Mouse (Mus musculus) CH12.LX (cell line): ENCODE results near the gene Alb. TPM values are rescaled to one million over a fixed set of nuclear protein-coding genes. Genes with fewer than 3 reads are reported as not detected.

Source experiments
- DNase-seq: peaks from one replicate; pipeline ENCODE4 v3.0.0-alpha.2; 2013; ENCODE audit errors: extremely low read depth
- H3K27ac ChIP-seq: 2 replicates; pipeline ENCODE4 v1.5.1; 2012; ENCODE audit warnings: low read depth, mild to moderate bottlenecking, control low read depth, moderate library complexity; ENCODE audit not compliant: insufficient read depth
- H3K27me3 ChIP-seq: replicated peaks from 2 replicates; pipeline ENCODE3; 2012; ENCODE audit warnings: inconsistent platforms
- H3K36me3 ChIP-seq, 2 experiments: replicated peaks in 1 of 2; 2 replicates each; pipeline versions ENCODE3 to v1.6.1; 2012; ENCODE audit warnings: inconsistent platforms in 1 of 2, low read length in 1 of 2, mild to moderate bottlenecking in 1 of 2, mixed read lengths in 1 of 2, moderate library complexity in 1 of 2; ENCODE audit not compliant: control insufficient read depth in 1 of 2, insufficient read depth in 1 of 2
- H3K4me1 ChIP-seq, 2 experiments: 2 replicates each; pipeline ENCODE4 v1.6.1; 2012; ENCODE audit warnings: inconsistent platforms in 1 of 2, moderate library complexity in 1 of 2; ENCODE audit not compliant: insufficient read depth in 2 of 2, control insufficient read depth in 1 of 2
- H3K4me2 ChIP-seq: 2 replicates; pipeline ENCODE4 v1.6.1; 2012; ENCODE audit warnings: low read depth, mild to moderate bottlenecking, control low read depth; ENCODE audit not compliant: poor library complexity, insufficient read depth, severe bottlenecking
- H3K4me3 ChIP-seq, 3 experiments: fragments of 150-350 bp in 1 of 3; sonication (generic) in 1 of 3; replicated peaks in 1 of 3; 2 replicates each; pipeline versions ENCODE3 to v1.5.1; 2011 to 2012; ENCODE audit warnings: low read depth in 2 of 3, low read length in 2 of 3, mild to moderate bottlenecking in 2 of 3, moderate library complexity in 2 of 3, control low read depth in 1 of 3, improper control_type of control experiment in 1 of 3, inconsistent platforms in 1 of 3, mixed read lengths in 1 of 3; ENCODE audit not compliant: poor library complexity in 1 of 3
- H3K79me2 ChIP-seq: replicated peaks from 2 replicates; pipeline ENCODE4 v1.6.1; 2012; ENCODE audit warnings: mild to moderate bottlenecking, moderate library complexity; ENCODE audit not compliant: control insufficient read depth, poor library complexity, insufficient read depth, severe bottlenecking; ENCODE audit errors: extremely low read depth
- H3K9ac ChIP-seq: 2 replicates; pipeline ENCODE4 v1.6.1; 2012; ENCODE audit warnings: low read depth, mild to moderate bottlenecking, control low read depth, moderate library complexity; ENCODE audit not compliant: insufficient read depth
- H3K9me3 ChIP-seq: replicated peaks from 2 replicates; pipeline ENCODE3; 2012; ENCODE audit warnings: low read length, inconsistent platforms, mixed read lengths
- CTCF ChIP-seq, 2 experiments: IDR thresholded peaks in 1 of 2; conservative IDR thresholded peaks in 1 of 2; 2 replicates each; pipeline ENCODE4 v1.5.1; 2011 to 2012; ENCODE audit warnings: low read depth in 2 of 2, low read length in 2 of 2, improper control_type of control experiment in 1 of 2, inconsistent platforms in 1 of 2, mild to moderate bottlenecking in 1 of 2, moderate library complexity in 1 of 2
- EP300 ChIP-seq: IDR thresholded peaks from 2 replicates; pipeline ENCODE4 v1.6.1; 2011; ENCODE audit warnings: low read length, improper control_type of control experiment
- JUN ChIP-seq: IDR thresholded peaks from 2 replicates; pipeline ENCODE4 v1.6.1; 2011; ENCODE audit warnings: low read depth, mild to moderate bottlenecking, low read length, improper control_type of control experiment, moderate library complexity; ENCODE audit not compliant: insufficient read depth
- JUND ChIP-seq: conservative IDR thresholded peaks from 2 replicates; pipeline ENCODE4 v1.6.1; 2011; ENCODE audit warnings: low read depth, low read length, improper control_type of control experiment
- MAZ ChIP-seq: IDR thresholded peaks from 2 replicates; pipeline ENCODE4 v1.6.1; 2012; ENCODE audit warnings: low read depth, mild to moderate bottlenecking, inconsistent platforms, low read length, improper control_type of control experiment, moderate library complexity
- MEF2A ChIP-seq: IDR thresholded peaks from 2 replicates; pipeline ENCODE4 v1.6.1; 2014; ENCODE audit warnings: low read depth, mild to moderate bottlenecking, inconsistent platforms, low read length, improper control_type of control experiment, borderline replicate concordance
- MYC ChIP-seq: IDR thresholded peaks from 2 replicates; pipeline ENCODE4 v1.6.1; 2011; ENCODE audit warnings: low read depth, mild to moderate bottlenecking, improper control_type of control experiment, low read length
- POLR2AphosphoS2 ChIP-seq: IDR thresholded peaks from 2 replicates; pipeline ENCODE4 v1.6.1; 2011; ENCODE audit warnings: low read depth, low read length, improper control_type of control experiment
- SIN3A ChIP-seq: IDR thresholded peaks from 2 replicates; pipeline ENCODE4 v1.6.1; 2012; ENCODE audit warnings: low read length, improper control_type of control experiment, inconsistent platforms
- UBTF ChIP-seq: IDR thresholded peaks from 2 replicates; pipeline ENCODE4 v1.6.1; 2012; ENCODE audit warnings: low read depth, mild to moderate bottlenecking, inconsistent platforms, low read length, improper control_type of control experiment, moderate library complexity
- USF2 ChIP-seq: conservative IDR thresholded peaks from 2 replicates; pipeline ENCODE4 v1.6.1; 2011; ENCODE audit warnings: low read depth, low read length, improper control_type of control experiment
- ZC3H11A ChIP-seq: IDR thresholded peaks from 2 replicates; pipeline ENCODE4 v1.6.1; 2012; ENCODE audit warnings: low read depth, mild to moderate bottlenecking, inconsistent platforms, low read length, improper control_type of control experiment
- ZNF384 ChIP-seq: IDR thresholded peaks from 2 replicates; pipeline ENCODE4 v1.6.1; 2012; ENCODE audit warnings: low read depth, low read length, improper control_type of control experiment, inconsistent platforms
- dilution Hi-C: fragments of 300-500 bp; cut with MboI; formaldehyde crosslinking; loops from 2 replicates; pipeline ENCODE4 v1.14.3; 2020; ENCODE audit warnings: low sequenced_read_pairs; ENCODE audit not compliant: extremely low pct_unique_long_range_greater_than_20kb, extremely low pct_ligation_motif_present
- in situ Hi-C: fragments of 300-500 bp; cut with MboI; formaldehyde crosslinking; loops from 3 replicates; pipeline ENCODE4 v1.14.3; 2019; ENCODE audit warnings: low sequenced_read_pairs, low pct_ligation_motif_present, low pct_unique_long_range_greater_than_20kb, mixed read lengths
- polyA plus RNA-seq: library from polyadenylated mRNA; unstranded; fragments of >175 nt; gene quantifications from 2 replicates; pipeline ENCODE4 v1.2.1, GENCODE M21; 2012; ENCODE audit warnings: low read depth; ENCODE audit not compliant: insufficient read length
- total RNA-seq, 2 experiments: library from RNA; depleted of rRNA; stranded (reverse); fragments of 300-350 nt in 1 of 2; fragments of >200 nt in 1 of 2; gene quantifications; 2 replicates each; pipeline ENCODE4 v1.2.3; 2012 to 2014

The Alb gene
- total and polyA plus RNA-seq, 3 experiments = 0.40 TPM; not detected in 2

DNA sequence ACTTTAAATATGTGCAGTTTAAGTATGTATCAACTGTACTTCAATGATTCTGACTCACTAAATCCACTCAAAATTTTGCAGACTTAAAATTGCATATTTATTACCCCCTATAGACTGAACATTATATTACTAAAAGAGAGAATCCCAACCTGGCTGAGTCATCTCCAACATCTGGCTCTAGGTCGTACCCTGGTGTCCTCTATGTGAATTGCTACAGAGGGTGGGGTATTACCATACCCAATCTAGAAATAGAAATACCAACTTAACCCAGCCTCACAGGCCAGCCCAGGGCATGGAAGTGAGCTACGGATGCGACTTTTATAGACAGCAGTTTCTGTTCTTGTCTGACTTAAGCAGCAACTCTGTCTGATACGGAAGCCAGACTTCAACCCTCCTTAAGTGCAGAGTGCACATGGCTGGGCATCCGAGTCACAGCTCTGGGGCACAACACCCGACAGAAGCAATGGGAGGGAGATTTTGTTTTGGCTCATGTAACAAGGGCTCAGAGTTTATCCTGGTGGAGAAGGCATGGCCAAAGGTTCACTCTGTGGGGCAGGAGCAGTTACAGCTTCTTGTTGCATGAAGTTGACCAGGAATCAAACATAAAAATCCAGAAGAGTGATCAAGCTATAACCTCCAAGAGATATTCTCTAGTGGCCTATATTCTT, 51.7 kb downstream of the Alb start:
- no peak for TF ChIP-seq POLR2AphosphoS2
- peak in 1 of 2 experiments; percentile 39; a peak in 2 of 4 replicates for TF ChIP-seq CTCF (conservative IDR thresholded peaks at IDR 0.05 in 1 of 2, IDR thresholded peaks at IDR 0.05 in 1 of 2; ENCODE audit: low read depth in 2 of 2, low read length in 2 of 2)
- TF ChIP-seq, all 38 proteins: peak for 1
- no peaks in the 10 kb centered on the region for H3K4me1 ChIP-seq
- DNase-seq = peak; percentile 13
- in situ Hi-C loops (no loop called here), dilution Hi-C loops (no loop called here)
- H3K4me3 ChIP-seq = no peak overlapping the region
- H3K27ac ChIP-seq = no peak overlapping the region
- no peak overlapping the region for H3K4me2 ChIP-seq
- H3K27me3 ChIP-seq = no peaks in the 10 kb centered on the region
- H3K9ac ChIP-seq = no peak overlapping the region
- peaks cover under 1 to 5% of the 10 kb centered on the region in 2 experiments for H3K36me3 ChIP-seq
- no peaks in the 10 kb centered on the region for H3K79me2 ChIP-seq
- no peaks in the 10 kb centered on the region for H3K9me3 ChIP-seq

DNA sequence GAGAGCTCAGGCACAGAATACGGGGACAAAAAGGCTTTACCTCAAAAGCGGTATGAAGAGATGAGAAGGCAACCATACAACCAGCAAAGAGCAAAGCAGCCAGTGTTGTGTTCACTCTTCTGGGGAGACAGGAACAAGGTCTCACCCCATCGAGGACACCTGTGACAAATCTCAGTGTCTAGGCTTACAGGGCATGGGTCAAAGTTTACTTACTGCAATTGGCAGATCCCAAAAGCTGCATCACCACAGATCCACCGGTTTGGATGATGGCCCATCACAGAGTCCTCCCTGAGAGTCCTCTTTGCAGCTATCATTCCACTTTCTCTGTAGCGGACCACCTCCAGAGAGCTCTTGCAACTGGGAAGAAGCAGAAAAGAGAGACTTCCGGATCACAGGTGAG, 54.9 kb downstream of the Alb start:
- no peak overlapping the region for H3K27ac ChIP-seq
- H3K9me3 ChIP-seq = no peaks in the 10 kb centered on the region
- H3K27me3 ChIP-seq = no peaks in the 10 kb centered on the region
- no peaks in the 10 kb centered on the region for H3K79me2 ChIP-seq
- H3K36me3 ChIP-seq = no peaks in the 10 kb centered on the region
- H3K4me3 ChIP-seq = no peak overlapping the region
- in situ Hi-C loops (no loop called here), dilution Hi-C loops (no loop called here)
- no peak overlapping the region for H3K4me2 ChIP-seq
- H3K9ac ChIP-seq = no peak overlapping the region
- no peak for DNase-seq
- no peaks in the 10 kb centered on the region for H3K4me1 ChIP-seq
- no peak for TF ChIP-seq USF2

DNA sequence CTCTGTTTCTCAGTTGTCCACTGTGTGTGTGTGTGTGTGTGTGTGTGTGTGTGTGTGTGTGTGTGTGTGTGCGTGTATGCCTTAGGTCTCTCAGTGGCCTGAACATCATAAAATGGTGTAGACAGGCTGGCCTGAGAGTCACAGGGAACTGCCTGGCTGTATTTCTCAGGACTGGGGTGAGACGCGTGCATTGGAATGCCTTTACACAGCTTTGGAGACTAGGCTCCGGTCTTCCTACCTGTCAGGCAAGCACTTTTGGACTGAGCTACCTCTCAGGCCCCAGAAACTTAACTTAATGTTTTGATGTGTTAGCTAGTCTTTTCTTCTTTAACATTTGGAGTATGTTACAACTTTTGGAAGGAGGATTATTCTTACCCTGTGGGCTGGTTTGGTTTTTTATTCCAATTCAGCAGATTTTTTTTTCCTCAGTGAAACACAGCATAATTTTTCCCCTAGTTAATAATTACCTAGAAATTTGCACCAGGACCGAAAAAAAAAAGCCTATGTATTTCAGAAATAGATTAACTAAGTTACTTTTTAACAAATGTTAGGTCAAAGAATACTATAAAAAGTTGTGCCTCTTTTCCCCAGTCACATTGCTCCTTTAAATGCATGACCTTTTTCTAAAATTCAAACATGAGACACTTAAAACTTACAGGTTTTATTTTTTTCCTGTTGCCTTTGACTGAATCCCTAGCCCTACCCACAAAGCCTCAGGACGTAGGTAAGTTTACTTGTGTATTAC, 57.8 kb downstream of the Alb start, which contains the start of gene Afm:
TSS of gene Afm (plus strand) at position 577 of the 745 bp plus-strand sequence.
- Histone ChIP-seq H3K9me3 (no peaks in the 10 kb centered on the region), H3K9ac (no peak within 1 kb of the TSS), H3K36me3 (no peaks in the 10 kb centered on the region), H3K79me2 (no peaks in the 10 kb centered on the region), H3K27me3 (no peaks in the 10 kb centered on the region), H3K4me3 (no peak within 1 kb of the TSS), H3K27ac (no peak within 1 kb of the TSS), H3K4me2 (no peak within 1 kb of the TSS), H3K4me1 (0 out of 4 replicates have a peak, but pooled peaks cover 0 to 7% of the 10 kb centered on the region in 2 experiments)
- TF ChIP-seq USF2 (no peak), ZNF384 (no peak), SIN3A (no peak), MAZ (no peak), MYC (no peak), JUN (no peak), MEF2A (no peak), ZC3H11A (no peak), UBTF (no peak), EP300 (no peak), JUND (no peak)
- in situ Hi-C loops (no loop called here), dilution Hi-C loops (no loop called here)
- no peak for DNase-seq

Other genes starting within 250 kb of the Alb start
- gene Cox18, start 236.9 kb upstream of the Alb start, total RNA-seq (2012; rRNA removed) = 23.7 and 26.7 TPM in 2 replicates
- 42.0 and 44.8 TPM in 2 replicates for gene Cox18, start 236.9 kb upstream of the Alb start, total RNA-seq (2014; rRNA removed)
- gene Cox18, start 236.9 kb upstream of the Alb start, polyA plus RNA-seq = 36.3 and 40.8 TPM in 2 replicates
- 36.3 and 39.0 TPM in 2 replicates for gene Ankrd17, start 94.3 kb upstream of the Alb start, total RNA-seq (2012; rRNA removed)
- 29.8 and 31.7 TPM in 2 replicates for gene Ankrd17, start 94.3 kb upstream of the Alb start, total RNA-seq (2014; rRNA removed)
- 62.6 and 71.5 TPM in 2 replicates for gene Ankrd17, start 94.3 kb upstream of the Alb start, polyA plus RNA-seq
- 0.67 and 1.2 TPM in 2 replicates for gene Gm9958, start 93.7 kb upstream of the Alb start, total RNA-seq (2012; rRNA removed)
- gene Gm9958, start 93.7 kb upstream of the Alb start, total RNA-seq (2014; rRNA removed) = 1.3 and 1.9 TPM in 2 replicates
- gene Gm9958, start 93.7 kb upstream of the Alb start, polyA plus RNA-seq = 0.82 and 1.3 TPM in 2 replicates
- 15.9 and 25.8 TPM in 2 replicates for gene Afp, start 29.8 kb downstream of the Alb start, total RNA-seq (2012; rRNA removed)
- 12.5 and 12.8 TPM in 2 replicates for gene Afp, start 29.8 kb downstream of the Alb start, total RNA-seq (2014; rRNA removed)
- gene Afp, start 29.8 kb downstream of the Alb start, polyA plus RNA-seq = 18.2 and 19.8 TPM in 2 replicates
- not detected in 2 replicates for gene Afm, start 58.0 kb downstream of the Alb start, total RNA-seq (2012; rRNA removed)
- not detected in 2 replicates for gene Afm, start 58.0 kb downstream of the Alb start, total RNA-seq (2014; rRNA removed)
- gene Afm, start 58.0 kb downstream of the Alb start, polyA plus RNA-seq = not detected in 2 replicates
- gene 5830473C10Rik, start 100.2 kb downstream of the Alb start, total RNA-seq (2012; rRNA removed) = 1.6 and 2.0 TPM in 2 replicates
- 0.69 and 0.83 TPM in 2 replicates for gene 5830473C10Rik, start 100.2 kb downstream of the Alb start, total RNA-seq (2014; rRNA removed)
- gene 5830473C10Rik, start 100.2 kb downstream of the Alb start, polyA plus RNA-seq = 3.8 and 4.5 TPM in 2 replicates
- 11.8 and 15.1 TPM in 2 replicates for gene Rassf6, start 179.8 kb downstream of the Alb start, total RNA-seq (2012; rRNA removed)
- gene Rassf6, start 179.8 kb downstream of the Alb start, total RNA-seq (2014; rRNA removed) = 24.5 and 26.3 TPM in 2 replicates
- gene Rassf6, start 179.8 kb downstream of the Alb start, polyA plus RNA-seq = 18.3 and 22.4 TPM in 2 replicates